Mouse (Mus musculus): ENCODE results near the gene Cbr3. TPM values are rescaled to one million over a fixed set of nuclear protein-coding genes. Genes with fewer than 3 reads are reported as not detected.

Gene Cbr3
- polyA plus RNA-seq, 1 experiment from 2014 or later, result 1.0 TPM

- Histone ChIP-seq H3K4me2 (ENCODE audit: low read depth, low read length) (peak overlapping the region; percentile 98), H3K9ac (replicated peaks; ENCODE audit: low read length) (no peak overlapping the region), H3K27me3 (ENCODE audit: control insufficient read depth, insufficient read depth, low read length) (0 out of 2 replicates have a peak, but pooled peaks cover 4% of the 10 kb centered on the region), H3K4me3 (ENCODE audit: low read depth, low read length) (no peak overlapping the region; the same call in 1 of the 2 replicates), H3K9me3 (replicated peaks; ENCODE audit: control insufficient read depth, low read length) (no peaks in the 10 kb centered on the region), H3K4me1 (ENCODE audit: control insufficient read depth, insufficient read depth, low read length) (no peaks in the 10 kb centered on the region), H3K27ac (replicated peaks; ENCODE audit: low read depth, low read length) (no peak overlapping the region), H3K36me3 (replicated peaks; ENCODE audit: control insufficient read depth, insufficient read depth, low read depth, low read length) (no peaks in the 10 kb centered on the region)
- 81% methylated on average over 7 of the region's 7 CpGs for WGBS
- ATAC-seq (replicated peaks; ENCODE audit: insufficient number of reproducible peaks, low FRiP score, low TSS enrichment, low read depth) (no peak), DNase-seq (ENCODE audit: low spot score) (no peak)
Observed at GRCm38 (mm10) chr16:93712966-93713365, 30.0 kb downstream of the Cbr3 start.

- WGBS, result 34% methylated on average over 5 of the region's 5 CpGs
- ATAC-seq (replicated peaks; ENCODE audit: insufficient number of reproducible peaks, low FRiP score, low TSS enrichment, low read depth) (no peak), DNase-seq (ENCODE audit: low spot score) (no peak)
- H3K27ac ChIP-seq (replicated peaks; ENCODE audit: low read depth, low read length), result no peak overlapping the region
- H3K27me3 ChIP-seq (ENCODE audit: control insufficient read depth, insufficient read depth, low read length), result 0 out of 2 replicates have a peak, but pooled peaks cover 4% of the 10 kb centered on the region
- no peaks in the 10 kb centered on the region for H3K4me1 ChIP-seq (ENCODE audit: control insufficient read depth, insufficient read depth, low read length)
- H3K4me2 ChIP-seq (ENCODE audit: low read depth, low read length), result no peak overlapping the region
- no peaks in the 10 kb centered on the region for H3K9me3 ChIP-seq (replicated peaks; ENCODE audit: control insufficient read depth, low read length)
- H3K4me3 ChIP-seq (ENCODE audit: low read depth, low read length), result no peak overlapping the region
- H3K9ac ChIP-seq (replicated peaks; ENCODE audit: low read length), result no peak overlapping the region
- H3K36me3 ChIP-seq (replicated peaks; ENCODE audit: control insufficient read depth, insufficient read depth, low read depth, low read length), result no peaks in the 10 kb centered on the region
Observed at GRCm38 (mm10) chr16:93714426-93714825, 31.4 kb downstream of the Cbr3 start.

GRCm38 (mm10) chr16:93715826-93716225, 32.8 kb downstream of the Cbr3 start:
- 0 out of 2 replicates have a peak, but pooled peaks cover 4% of the 10 kb centered on the region for H3K27me3 ChIP-seq (ENCODE audit: control insufficient read depth, insufficient read depth, low read length)
- no peak overlapping the region for H3K9ac ChIP-seq (replicated peaks; ENCODE audit: low read length)
- H3K4me2 ChIP-seq (ENCODE audit: low read depth, low read length), result no peak overlapping the region
- no peak for DNase-seq (ENCODE audit: low spot score)
- no peaks in the 10 kb centered on the region for H3K4me1 ChIP-seq (ENCODE audit: control insufficient read depth, insufficient read depth, low read length)
- WGBS, result 87% methylated on average over 6 of the region's 6 CpGs
- no peak overlapping the region for H3K4me3 ChIP-seq (ENCODE audit: low read depth, low read length)
- ATAC-seq (replicated peaks; ENCODE audit: insufficient number of reproducible peaks, low FRiP score, low TSS enrichment, low read depth), result no peak
- no peak overlapping the region for H3K27ac ChIP-seq (replicated peaks; ENCODE audit: low read depth, low read length)
- H3K36me3 ChIP-seq (replicated peaks; ENCODE audit: control insufficient read depth, insufficient read depth, low read depth, low read length), result no peaks in the 10 kb centered on the region
- no peaks in the 10 kb centered on the region for H3K9me3 ChIP-seq (replicated peaks; ENCODE audit: control insufficient read depth, low read length)

- peak; percentile 53; the same call in 1 of the 2 replicates for ATAC-seq (replicated peaks; ENCODE audit: insufficient number of reproducible peaks, low FRiP score, low TSS enrichment, low read depth)
- peak; percentile 9 for DNase-seq (ENCODE audit: low spot score)
Observed at GRCm38 (mm10) chr16:93717299-93717703, 34.3 kb downstream of the Cbr3 start.

GRCm38 (mm10) chr16:93721771-93722170, 38.8 kb downstream of the Cbr3 start:
- Histone ChIP-seq H3K4me1 (ENCODE audit: control insufficient read depth, insufficient read depth, low read length) (no peaks in the 10 kb centered on the region), H3K4me3 (ENCODE audit: low read depth, low read length) (no peak overlapping the region), H3K36me3 (replicated peaks; ENCODE audit: control insufficient read depth, insufficient read depth, low read depth, low read length) (no peaks in the 10 kb centered on the region), H3K27ac (replicated peaks; ENCODE audit: low read depth, low read length) (no peak overlapping the region), H3K9me3 (replicated peaks; ENCODE audit: control insufficient read depth, low read length) (no peaks in the 10 kb centered on the region), H3K4me2 (ENCODE audit: low read depth, low read length) (no peak overlapping the region), H3K27me3 (ENCODE audit: control insufficient read depth, insufficient read depth, low read length) (no peaks in the 10 kb centered on the region), H3K9ac (replicated peaks; ENCODE audit: low read length) (no peak overlapping the region)
- DNase-seq (ENCODE audit: low spot score), result no peak
- WGBS, result 71% methylated on average over 5 of the region's 5 CpGs
- no peak for ATAC-seq (replicated peaks; ENCODE audit: insufficient number of reproducible peaks, low FRiP score, low TSS enrichment, low read depth)

More at GRCm38 (mm10) chr16:93717299-93717703, 34.3 kb downstream of the Cbr3 start:
- no peaks in the 10 kb centered on the region for H3K4me1 ChIP-seq (ENCODE audit: control insufficient read depth, insufficient read depth, low read length)
- H3K4me3 ChIP-seq (ENCODE audit: low read depth, low read length), result no peak overlapping the region
- H3K9ac ChIP-seq (replicated peaks; ENCODE audit: low read length), result no peak overlapping the region
- WGBS, result 22% methylated on average over 5 of the region's 5 CpGs
- H3K27me3 ChIP-seq (ENCODE audit: control insufficient read depth, insufficient read depth, low read length), result 0 out of 2 replicates have a peak, but pooled peaks cover 4% of the 10 kb centered on the region
- H3K27ac ChIP-seq (replicated peaks; ENCODE audit: low read depth, low read length), result no peak overlapping the region
- no peaks in the 10 kb centered on the region for H3K36me3 ChIP-seq (replicated peaks; ENCODE audit: control insufficient read depth, insufficient read depth, low read depth, low read length)
- H3K9me3 ChIP-seq (replicated peaks; ENCODE audit: control insufficient read depth, low read length), result no peaks in the 10 kb centered on the region
- H3K4me2 ChIP-seq (ENCODE audit: low read depth, low read length), result no peak overlapping the region

GRCm38 (mm10) chr16:93722476-93722875, 39.5 kb downstream of the Cbr3 start:
- H3K4me2 ChIP-seq (ENCODE audit: low read depth, low read length), result no peak overlapping the region
- H3K4me1 ChIP-seq (ENCODE audit: control insufficient read depth, insufficient read depth, low read length), result no peaks in the 10 kb centered on the region
- DNase-seq (ENCODE audit: low spot score) (no peak), ATAC-seq (replicated peaks; ENCODE audit: insufficient number of reproducible peaks, low FRiP score, low TSS enrichment, low read depth) (no peak)
- no peaks in the 10 kb centered on the region for H3K27me3 ChIP-seq (ENCODE audit: control insufficient read depth, insufficient read depth, low read length)
- H3K9ac ChIP-seq (replicated peaks; ENCODE audit: low read length), result no peak overlapping the region
- WGBS, result 72% methylated on average over 2 of the region's 2 CpGs
- H3K36me3 ChIP-seq (replicated peaks; ENCODE audit: control insufficient read depth, insufficient read depth, low read depth, low read length), result no peaks in the 10 kb centered on the region
- no peak overlapping the region for H3K27ac ChIP-seq (replicated peaks; ENCODE audit: low read depth, low read length)
- no peaks in the 10 kb centered on the region for H3K9me3 ChIP-seq (replicated peaks; ENCODE audit: control insufficient read depth, low read length)
- no peak overlapping the region for H3K4me3 ChIP-seq (ENCODE audit: low read depth, low read length)

GRCm38 (mm10) chr16:93725417-93726144, 42.6 kb downstream of the Cbr3 start:
- 61% methylated on average over 8 of the region's 8 CpGs for WGBS
- no peak overlapping the region for H3K4me2 ChIP-seq (ENCODE audit: low read depth, low read length)
- ATAC-seq (replicated peaks; ENCODE audit: insufficient number of reproducible peaks, low FRiP score, low TSS enrichment, low read depth) (no peak), DNase-seq (ENCODE audit: low spot score) (no peak)
- no peaks in the 10 kb centered on the region for H3K27me3 ChIP-seq (ENCODE audit: control insufficient read depth, insufficient read depth, low read length)
- no peaks in the 10 kb centered on the region for H3K4me1 ChIP-seq (ENCODE audit: control insufficient read depth, insufficient read depth, low read length)
- H3K9me3 ChIP-seq (replicated peaks; ENCODE audit: control insufficient read depth, low read length), result no peaks in the 10 kb centered on the region
- no peak overlapping the region for H3K4me3 ChIP-seq (ENCODE audit: low read depth, low read length)
- H3K9ac ChIP-seq (replicated peaks; ENCODE audit: low read length), result no peak overlapping the region
- H3K27ac ChIP-seq (replicated peaks; ENCODE audit: low read depth, low read length), result no peak overlapping the region
- no peaks in the 10 kb centered on the region for H3K36me3 ChIP-seq (replicated peaks; ENCODE audit: control insufficient read depth, insufficient read depth, low read depth, low read length)

- no peaks in the 10 kb centered on the region for H3K9me3 ChIP-seq (replicated peaks; ENCODE audit: control insufficient read depth, low read length)
- DNase-seq (ENCODE audit: low spot score), result no peak
- no peaks in the 10 kb centered on the region for H3K27me3 ChIP-seq (ENCODE audit: control insufficient read depth, insufficient read depth, low read length)
- H3K4me1 ChIP-seq (ENCODE audit: control insufficient read depth, insufficient read depth, low read length), result no peaks in the 10 kb centered on the region
- no peaks in the 10 kb centered on the region for H3K36me3 ChIP-seq (replicated peaks; ENCODE audit: control insufficient read depth, insufficient read depth, low read depth, low read length)
- no peak overlapping the region for H3K27ac ChIP-seq (replicated peaks; ENCODE audit: low read depth, low read length)
- ATAC-seq (replicated peaks; ENCODE audit: insufficient number of reproducible peaks, low FRiP score, low TSS enrichment, low read depth), result no peak
- H3K4me2 ChIP-seq (ENCODE audit: low read depth, low read length), result no peak overlapping the region
- no peak overlapping the region for H3K9ac ChIP-seq (replicated peaks; ENCODE audit: low read length)
- WGBS, result 93% methylated on average over 4 of the region's 4 CpGs
- H3K4me3 ChIP-seq (ENCODE audit: low read depth, low read length), result no peak overlapping the region
Observed at GRCm38 (mm10) chr16:93726186-93726585, 43.2 kb downstream of the Cbr3 start.
